Mouse (Mus musculus) megakaryocyte, embryonic 14.5 days (primary cell): Measurements from ENCODE around the gene Akap13.

Source experiments
- FLI1 ChIP-seq: IDR thresholded peaks from 2 replicates; pipeline ENCODE4 v1.6.1; 2012; ENCODE audit warnings: low read length, inconsistent platforms, mixed read lengths
- GATA1 ChIP-seq: IDR thresholded peaks from 3 replicates; pipeline ENCODE4 v1.6.1; 2012; ENCODE audit warnings: mixed read lengths, low read length, inconsistent platforms, borderline replicate concordance

DNA sequence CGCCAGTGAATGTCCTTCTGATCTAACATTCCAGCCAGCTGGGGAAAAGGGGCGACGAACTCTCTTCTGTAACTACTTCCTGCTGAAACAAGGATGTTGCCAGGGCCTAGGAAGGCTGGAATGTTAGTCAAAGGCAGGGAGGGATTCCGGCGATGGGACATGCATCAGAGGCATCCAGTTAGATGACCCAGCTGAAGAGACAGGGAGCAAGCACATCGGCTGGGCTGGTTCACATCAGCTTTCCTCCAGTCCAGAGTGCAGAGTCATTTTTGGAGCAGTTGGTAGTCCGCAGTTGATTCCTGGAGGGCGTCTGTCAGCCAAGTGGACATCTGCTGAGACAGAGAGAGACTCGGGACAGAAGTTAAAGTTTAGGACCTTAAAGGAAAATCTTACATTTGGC, 314.6 kb downstream of the Akap13 start:
- no peak for TF ChIP-seq GATA1
- no peak for TF ChIP-seq FLI1
